Mouse (Mus musculus) neutrophil, adult 5-6 weeks (primary cell): ENCODE measurements around the gene Thbs4. TPM values are rescaled to one million over a fixed set of nuclear protein-coding genes. Genes with fewer than 3 reads are reported as not detected.

Experiments used
- total RNA-seq: library from RNA; stranded (forward); fragments of 200-1000 nt; gene quantifications from 2 replicates; pipeline ENCODE4 v1.2.3, GENCODE M21; 2017

Gene Thbs4
- total RNA-seq, 1 experiment from 2014 or later = not detected

Other genes starting within 250 kb of the Thbs4 start
- not detected in 2 replicates for gene Spz1, start 218.6 kb downstream of the Thbs4 start, total RNA-seq
- 47.5 and 54.0 TPM in 2 replicates for gene Serinc5, start 183.7 kb downstream of the Thbs4 start, total RNA-seq
- 10.7 and 12.2 TPM in 2 replicates for gene Mtx3, start 49.9 kb upstream of the Thbs4 start, total RNA-seq